Mouse (Mus musculus) hindbrain, embryonic 12.5 days (tissue): ENCODE results near the gene Stk11. TPM values are rescaled to one million over a fixed set of nuclear protein-coding genes. Genes with fewer than 3 reads are reported as not detected.

Experiments
- ATAC-seq: fragments of 200-750 bp; cut with Nextera tagmentation; 2 replicates; pipeline ENCODE4 v1.8.0; 2017; ENCODE audit warnings: moderate TSS enrichment; ENCODE audit not compliant: low FRiP score
- H3K27ac ChIP-seq: fragments of 300-500 bp; sonication (generic); 2 replicates; pipeline ENCODE4 v1.5.1; 2016; ENCODE audit warnings: mild to moderate bottlenecking
- H3K27me3 ChIP-seq: fragments of 300-500 bp; sonication (generic); 2 replicates; pipeline ENCODE4 v1.6.1; 2016; ENCODE audit warnings: mild to moderate bottlenecking
- H3K36me3 ChIP-seq: fragments of 300-500 bp; sonication (generic); 2 replicates; pipeline ENCODE4 v1.6.1; 2016; ENCODE audit warnings: mild to moderate bottlenecking
- H3K4me1 ChIP-seq: fragments of 300-500 bp; sonication (generic); 2 replicates; pipeline ENCODE4 v1.6.1; 2016
- H3K4me2 ChIP-seq: fragments of 300-500 bp; sonication (generic); replicated peaks from 2 replicates; pipeline ENCODE4 v1.6.1; 2016; ENCODE audit warnings: mild to moderate bottlenecking
- H3K4me3 ChIP-seq: fragments of 300-500 bp; sonication (generic); 2 replicates; pipeline ENCODE4 v1.5.1; 2016; ENCODE audit warnings: mild to moderate bottlenecking
- H3K9ac ChIP-seq: fragments of 300-500 bp; sonication (generic); 2 replicates; pipeline ENCODE4 v1.6.1; 2016; ENCODE audit warnings: mild to moderate bottlenecking, moderate library complexity
- H3K9me3 ChIP-seq: fragments of 300-500 bp; sonication (generic); replicated peaks from 2 replicates; pipeline ENCODE4 v1.6.1; 2016; ENCODE audit warnings: mild to moderate bottlenecking
- WGBS: fragments of 180-500 bp; shearing (Covaris S2); methylation state at CpG from one replicate; pipeline ENCODE4 v1.1.7; 2016; 5-methylcytosine and 5-hydroxymethylcytosine counted together
- polyA plus RNA-seq: library from polyadenylated mRNA; unstranded; fragments of >200 nt; fragmentation: Nextera tagmentation; extraction: Ambion mirVana; gene quantifications from 2 replicates; pipeline ENCODE4 v1.2.1, GENCODE M21; 2016

Gene Stk11
- polyA plus RNA-seq, 1 experiment from 2014 or later: 16.1 TPM

DNA sequence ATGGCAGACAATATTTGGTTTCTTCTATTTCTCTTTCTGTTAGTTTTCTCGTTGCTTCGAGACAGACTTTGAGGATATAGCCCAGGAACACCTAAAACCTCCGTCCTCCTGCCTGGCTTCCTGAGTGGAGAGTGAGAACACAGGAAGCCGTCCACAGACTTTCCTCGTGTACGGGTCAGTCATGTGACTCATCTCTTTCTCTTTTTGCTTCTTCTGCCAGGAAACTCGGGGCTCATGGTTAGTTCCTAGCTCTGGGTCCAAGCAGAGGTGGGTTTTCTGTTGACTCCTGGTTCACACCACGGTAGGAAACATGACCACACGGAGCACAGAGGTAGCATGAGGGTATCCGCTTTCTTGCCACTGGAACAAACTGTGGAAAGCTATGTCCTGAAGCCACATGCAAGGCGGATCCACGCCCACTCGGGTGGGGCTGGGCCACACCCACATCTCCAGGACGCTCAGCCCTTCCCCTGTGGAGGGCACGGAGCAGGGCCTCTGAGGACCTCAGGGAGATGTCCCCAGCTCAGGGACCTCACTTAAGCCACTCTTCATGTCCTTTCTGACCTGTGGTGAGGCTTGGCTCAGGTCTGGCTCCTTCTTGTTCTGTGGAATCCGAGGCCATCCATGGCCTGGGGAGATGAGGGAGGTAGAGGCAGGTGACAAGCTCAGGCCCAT, 35.1 kb upstream of the Stk11 start:
- Histone ChIP-seq H3K9me3 (no peaks in the 10 kb centered on the region), H3K27me3 (no peaks in the 10 kb centered on the region), H3K36me3 (peaks cover 66% of the 10 kb centered on the region), H3K9ac (no peak overlapping the region; the same call in 1 of the 2 replicates), H3K4me1 (peaks cover 6% of the 10 kb centered on the region), H3K27ac (no peak overlapping the region), H3K4me3 (no peak overlapping the region), H3K4me2 (no peak overlapping the region)
- whole genome bisulfite sequencing: 89% methylated on average over 16 of the region's 16 CpGs
- ATAC-seq: no peak

DNA sequence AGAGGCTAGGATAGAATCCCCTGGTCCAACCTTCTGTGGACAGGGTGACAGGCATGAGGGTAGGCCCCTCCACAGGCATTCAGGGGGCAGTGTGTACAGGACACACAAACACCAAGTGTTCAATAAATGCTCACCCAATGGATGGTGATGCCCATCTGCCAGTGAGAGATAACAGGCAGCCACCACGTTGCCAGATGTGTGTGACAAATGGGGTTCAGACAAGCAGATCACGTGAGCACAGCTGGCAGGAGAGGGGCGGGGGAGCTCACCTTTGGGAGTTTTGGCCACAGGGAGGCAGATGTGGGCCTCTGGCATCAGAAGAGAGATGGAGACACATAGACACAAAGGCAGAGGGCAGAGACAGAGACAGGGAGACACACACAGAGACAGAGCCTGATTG, 34.5 kb upstream of the Stk11 start:
- H3K9ac ChIP-seq: no peak overlapping the region
- WGBS: 75% methylated on average over 3 of the region's 3 CpGs
- no peaks in the 10 kb centered on the region for H3K27me3 ChIP-seq
- no peaks in the 10 kb centered on the region for H3K9me3 ChIP-seq
- H3K36me3 ChIP-seq: peaks cover 66% of the 10 kb centered on the region
- 0 out of 2 replicates have a peak, but pooled peaks cover 1% of the 10 kb centered on the region for H3K4me1 ChIP-seq
- no peak overlapping the region for H3K4me3 ChIP-seq
- H3K27ac ChIP-seq: no peak overlapping the region
- no peak overlapping the region for H3K4me2 ChIP-seq
- no peak for ATAC-seq

DNA sequence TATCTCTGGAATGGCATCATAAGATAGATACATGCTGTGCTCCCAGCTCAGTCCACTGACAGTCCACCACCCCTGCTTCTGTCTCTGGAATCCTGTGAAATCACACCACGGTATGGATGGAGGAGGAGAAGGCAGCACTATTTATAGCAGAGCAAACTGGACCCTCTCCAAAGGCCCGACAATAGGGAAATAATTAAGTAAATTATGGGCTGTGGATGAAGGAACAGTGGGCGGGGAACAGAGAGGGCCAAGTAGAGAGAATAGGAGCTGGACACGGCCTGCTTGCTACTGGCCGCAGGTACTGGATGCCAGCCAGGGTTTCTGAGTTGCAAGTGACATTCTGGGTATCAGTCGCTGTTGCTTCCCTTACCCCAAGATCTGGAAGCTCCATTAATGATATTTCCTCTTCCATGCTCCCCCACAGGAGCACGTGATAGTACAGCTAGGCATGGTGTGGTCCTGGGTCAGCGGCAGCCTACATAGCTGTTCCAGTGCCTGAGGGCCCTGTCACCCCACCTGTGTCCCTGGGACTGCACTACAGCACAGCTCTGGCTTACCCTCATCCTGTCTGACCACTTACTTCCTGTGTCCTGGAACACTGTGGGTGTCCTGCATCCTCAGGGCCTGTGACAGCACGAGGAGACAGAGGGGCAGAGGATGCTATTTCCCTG, 30.7 kb upstream of the Stk11 start:
- no peaks in the 10 kb centered on the region for H3K27me3 ChIP-seq
- ATAC-seq: no peak
- no peak overlapping the region for H3K4me3 ChIP-seq
- no peaks in the 10 kb centered on the region for H3K9me3 ChIP-seq
- no peak overlapping the region for H3K27ac ChIP-seq
- H3K36me3 ChIP-seq: peaks cover 46% of the 10 kb centered on the region
- 83% methylated on average over 9 of the region's 9 CpGs for WGBS
- H3K4me2 ChIP-seq: no peak overlapping the region
- 0 out of 2 replicates have a peak, but pooled peaks cover 5% of the 10 kb centered on the region for H3K4me1 ChIP-seq
- H3K9ac ChIP-seq: no peak overlapping the region

DNA sequence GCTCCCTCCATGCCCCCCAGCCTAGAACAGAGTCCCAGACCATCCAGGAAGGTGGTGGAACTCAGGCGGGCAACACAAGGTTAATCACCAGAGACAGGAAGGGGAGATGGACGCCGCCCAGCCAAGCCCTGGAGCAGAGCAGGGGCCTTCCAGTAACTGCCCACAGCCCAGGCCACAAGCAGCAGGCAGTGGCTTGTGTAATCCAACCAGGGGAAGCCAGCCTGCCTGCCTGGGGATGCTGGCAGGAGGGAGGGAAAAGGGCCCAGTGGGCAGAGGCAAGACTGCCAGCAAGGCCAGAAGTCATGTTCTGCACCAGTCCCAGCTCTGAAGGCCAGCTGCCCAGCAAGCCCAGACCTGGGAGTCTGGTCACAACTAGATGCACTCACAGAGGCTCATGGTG, 28.8 kb upstream of the Stk11 start:
- no peak overlapping the region for H3K9ac ChIP-seq
- peaks cover 33% of the 10 kb centered on the region for H3K36me3 ChIP-seq
- H3K9me3 ChIP-seq: no peaks in the 10 kb centered on the region
- no peak overlapping the region for H3K4me2 ChIP-seq
- no peak overlapping the region for H3K4me3 ChIP-seq
- H3K27ac ChIP-seq: no peak overlapping the region
- H3K4me1 ChIP-seq: 0 out of 2 replicates have a peak, but pooled peaks cover 5% of the 10 kb centered on the region
- WGBS: 93% methylated on average over 3 of the region's 3 CpGs
- no peaks in the 10 kb centered on the region for H3K27me3 ChIP-seq
- ATAC-seq: no peak

DNA sequence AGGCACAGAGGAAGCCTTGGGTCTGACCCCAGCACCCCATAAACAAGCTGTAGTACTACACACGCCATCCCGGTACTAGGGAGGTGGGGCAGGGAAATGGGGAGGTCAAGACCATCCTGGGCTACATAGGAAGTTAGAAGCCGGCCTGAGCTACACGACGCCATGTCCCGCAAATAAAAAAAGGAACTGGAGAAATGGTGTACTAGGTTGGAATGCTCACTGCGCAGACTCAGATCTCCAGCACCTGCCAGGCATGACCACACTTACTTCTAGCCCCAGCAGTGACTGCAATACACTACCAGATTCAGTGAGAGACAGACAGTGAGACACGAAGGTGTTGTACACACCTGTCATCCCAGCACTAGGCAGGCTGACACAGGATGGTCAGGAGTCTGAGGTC, 28.1 kb upstream of the Stk11 start:
- H3K9me3 ChIP-seq: no peaks in the 10 kb centered on the region
- no peak overlapping the region for H3K4me3 ChIP-seq
- no peak overlapping the region for H3K27ac ChIP-seq
- no peak for ATAC-seq
- whole genome bisulfite sequencing: 93% methylated on average over 8 of the region's 8 CpGs
- H3K27me3 ChIP-seq: no peaks in the 10 kb centered on the region
- H3K9ac ChIP-seq: no peak overlapping the region
- 0 out of 2 replicates have a peak, but pooled peaks cover 5% of the 10 kb centered on the region for H3K4me1 ChIP-seq
- H3K36me3 ChIP-seq: peaks cover 27% of the 10 kb centered on the region
- no peak overlapping the region for H3K4me2 ChIP-seq

DNA sequence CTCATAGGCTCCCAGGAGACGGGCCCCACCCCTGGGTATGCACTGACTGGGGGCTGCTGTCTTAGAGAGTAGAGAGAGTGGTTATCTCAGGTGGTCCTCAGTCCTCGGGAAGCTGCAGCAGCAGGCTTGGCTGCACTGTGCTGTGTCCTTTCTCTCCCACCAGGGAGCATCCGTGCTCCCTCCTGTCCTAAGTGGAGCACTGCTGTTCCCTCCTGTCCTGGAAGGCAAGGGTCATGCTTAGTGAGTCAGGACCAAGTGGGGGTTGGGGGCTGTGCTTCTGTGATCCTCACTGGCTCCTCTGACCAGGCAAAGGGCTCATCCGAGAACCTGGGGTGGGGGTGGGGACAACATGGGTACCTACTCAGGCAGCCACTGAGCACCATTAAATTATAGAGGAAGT, 26.5 kb upstream of the Stk11 start:
- H3K27me3 ChIP-seq: no peaks in the 10 kb centered on the region
- 0 out of 2 replicates have a peak, but pooled peaks cover 5% of the 10 kb centered on the region for H3K4me1 ChIP-seq
- H3K9ac ChIP-seq: no peak overlapping the region
- no peak overlapping the region for H3K27ac ChIP-seq
- no peak for ATAC-seq
- 52% methylated on average over 4 of the region's 4 CpGs for WGBS
- H3K9me3 ChIP-seq: no peaks in the 10 kb centered on the region
- H3K36me3 ChIP-seq: peaks cover 14% of the 10 kb centered on the region; the same call in 1 of the 2 replicates
- H3K4me3 ChIP-seq: no peak overlapping the region
- H3K4me2 ChIP-seq: no peak overlapping the region

DNA sequence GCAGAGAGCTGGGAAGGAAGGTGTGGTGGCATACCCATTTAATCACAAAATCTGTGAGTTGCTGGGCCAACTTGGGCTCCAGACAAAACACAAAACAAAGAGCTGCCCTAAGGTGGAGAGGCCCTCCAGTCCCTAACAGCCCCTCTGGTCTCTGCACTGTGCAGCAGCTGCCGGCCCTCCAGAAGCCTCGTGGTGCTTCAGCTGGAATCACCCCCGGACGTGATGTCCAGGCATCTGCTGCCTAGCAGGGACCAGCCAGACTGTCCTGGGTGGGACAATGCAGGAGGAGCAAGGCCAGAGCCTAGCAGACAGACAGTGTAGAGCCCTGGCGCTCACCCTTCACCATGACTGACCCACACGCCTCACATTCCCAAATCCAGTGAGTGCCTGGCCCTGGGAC, 24.1 kb upstream of the Stk11 start:
- Histone ChIP-seq H3K27ac (no peak overlapping the region), H3K27me3 (no peaks in the 10 kb centered on the region)

DNA sequence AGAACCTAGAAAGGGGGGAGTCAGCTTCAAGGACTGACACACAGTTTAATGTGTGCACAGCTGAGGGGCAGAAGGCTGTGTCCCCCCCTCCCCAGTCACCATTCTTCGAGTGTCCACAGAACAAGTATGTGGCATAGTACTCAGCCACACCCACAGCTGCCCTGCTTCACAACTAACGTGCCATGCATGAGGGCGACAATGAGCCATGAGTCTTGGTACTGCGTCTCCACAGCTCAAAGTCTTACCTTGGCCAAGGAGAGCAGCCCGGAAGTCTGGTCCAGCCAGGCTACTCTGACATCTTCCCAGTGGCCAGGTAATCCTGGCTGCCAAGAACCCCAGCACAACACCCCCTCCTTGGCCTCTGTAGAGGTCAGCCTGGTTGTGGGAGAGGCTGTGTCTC, 22.9 kb upstream of the Stk11 start:
- Histone ChIP-seq H3K4me3 (no peak overlapping the region), H3K9ac (no peak overlapping the region), H3K4me2 (no peak overlapping the region), H3K36me3 (peaks cover 5% of the 10 kb centered on the region; the same call in 1 of the 2 replicates), H3K27ac (no peak overlapping the region), H3K9me3 (no peaks in the 10 kb centered on the region), H3K4me1 (peaks cover 16% of the 10 kb centered on the region), H3K27me3 (no peaks in the 10 kb centered on the region)
- 88% methylated on average over 5 of the region's 5 CpGs for WGBS
- ATAC-seq: no peak

More for the DNA sequence above, 24.1 kb upstream of the Stk11 start:
- no peak overlapping the region for H3K4me3 ChIP-seq
- peaks cover 9% of the 10 kb centered on the region; the same call in 1 of the 2 replicates for H3K4me1 ChIP-seq
- H3K9ac ChIP-seq: no peak overlapping the region
- ATAC-seq: no peak
- no peak overlapping the region for H3K4me2 ChIP-seq
- no peaks in the 10 kb centered on the region for H3K9me3 ChIP-seq
- WGBS: 94% methylated on average over 6 of the region's 6 CpGs
- H3K36me3 ChIP-seq: peaks cover 5% of the 10 kb centered on the region; the same call in 1 of the 2 replicates

DNA sequence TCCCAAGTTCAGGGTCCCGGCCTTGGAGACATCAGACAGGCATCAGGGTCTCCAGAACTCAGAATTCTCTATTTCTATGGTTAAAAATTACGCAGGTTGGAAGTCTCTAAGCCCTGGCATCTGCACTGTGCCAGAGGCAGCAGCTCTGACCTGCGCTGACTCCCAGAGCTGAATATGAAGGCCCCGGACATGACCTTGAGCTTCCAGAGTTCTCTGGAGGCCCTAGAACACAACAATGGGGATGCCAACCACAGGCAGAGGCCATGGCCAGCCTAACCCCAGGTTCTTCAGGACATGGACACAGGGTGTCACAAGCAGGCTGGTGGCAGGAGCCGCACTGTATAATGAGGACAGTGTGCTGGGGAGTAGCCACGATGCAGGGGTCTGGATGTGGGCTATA, 21.5 kb upstream of the Stk11 start:
- Histone ChIP-seq H3K4me2 (no peak overlapping the region), H3K9me3 (no peaks in the 10 kb centered on the region), H3K27me3 (no peaks in the 10 kb centered on the region), H3K4me1 (peaks cover 16% of the 10 kb centered on the region), H3K9ac (peak overlapping the region; percentile 24; the same call in 1 of the 2 replicates), H3K4me3 (no peak overlapping the region), H3K27ac (no peak overlapping the region), H3K36me3 (peaks cover 5% of the 10 kb centered on the region; the same call in 1 of the 2 replicates)
- no peak for ATAC-seq
- WGBS: 89% methylated on average over 6 of the region's 6 CpGs

DNA sequence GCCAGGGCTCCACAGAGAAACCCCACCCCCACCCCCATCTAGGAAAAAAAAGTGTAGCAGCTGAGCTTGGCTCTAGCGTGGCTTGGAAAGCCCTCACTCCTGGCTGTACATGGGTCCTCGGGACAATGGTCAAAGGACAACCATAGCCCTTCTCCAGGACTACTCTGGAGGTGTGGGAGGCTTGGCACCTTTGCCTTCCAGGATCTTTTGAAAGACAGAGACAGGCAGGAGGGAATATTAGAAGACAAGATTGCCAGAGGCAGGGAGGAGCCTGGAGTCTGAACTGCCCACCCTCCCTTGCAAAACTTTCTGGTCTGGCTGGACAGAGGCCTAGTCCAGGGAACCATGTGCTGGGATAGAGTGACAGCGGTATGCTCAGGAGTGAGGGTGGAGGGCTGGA, 20.9 kb upstream of the Stk11 start:
- WGBS: 78% methylated on average over 3 of the region's 3 CpGs
- no peaks in the 10 kb centered on the region for H3K9me3 ChIP-seq
- H3K4me3 ChIP-seq: no peak overlapping the region
- peaks cover 5% of the 10 kb centered on the region; the same call in 1 of the 2 replicates for H3K36me3 ChIP-seq
- ATAC-seq: no peak
- no peaks in the 10 kb centered on the region for H3K27me3 ChIP-seq
- H3K4me2 ChIP-seq: no peak overlapping the region
- peaks cover 16% of the 10 kb centered on the region for H3K4me1 ChIP-seq
- no peak overlapping the region for H3K27ac ChIP-seq
- no peak overlapping the region for H3K9ac ChIP-seq

DNA sequence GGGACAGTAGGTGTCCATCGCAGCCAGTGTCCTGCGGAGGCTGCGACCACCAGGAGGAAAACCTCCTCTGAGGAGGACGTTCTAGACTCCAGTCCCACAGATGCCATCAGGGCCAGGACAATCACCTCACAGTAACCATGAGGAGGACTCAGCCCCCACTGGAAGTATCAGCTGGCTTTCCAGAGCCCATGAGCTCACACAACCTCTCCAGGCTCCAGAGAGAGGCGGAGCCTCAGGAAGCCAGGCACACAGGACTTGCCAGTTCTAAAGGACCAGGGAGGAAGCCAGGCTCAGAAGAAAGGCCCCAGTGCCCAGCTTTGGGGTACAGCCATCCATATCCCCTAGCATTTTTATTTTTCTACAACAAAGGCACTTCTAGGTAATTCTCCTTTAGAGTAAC, 20.1 kb upstream of the Stk11 start:
- H3K4me1 ChIP-seq: peaks cover 20% of the 10 kb centered on the region
- H3K9ac ChIP-seq: no peak overlapping the region
- H3K4me3 ChIP-seq: no peak overlapping the region
- 83% methylated on average over 5 of the region's 5 CpGs for WGBS
- no peaks in the 10 kb centered on the region for H3K27me3 ChIP-seq
- H3K4me2 ChIP-seq: no peak overlapping the region
- ATAC-seq: no peak
- H3K27ac ChIP-seq: no peak overlapping the region
- peaks cover 3% of the 10 kb centered on the region; the same call in 1 of the 2 replicates for H3K36me3 ChIP-seq
- no peaks in the 10 kb centered on the region for H3K9me3 ChIP-seq

DNA sequence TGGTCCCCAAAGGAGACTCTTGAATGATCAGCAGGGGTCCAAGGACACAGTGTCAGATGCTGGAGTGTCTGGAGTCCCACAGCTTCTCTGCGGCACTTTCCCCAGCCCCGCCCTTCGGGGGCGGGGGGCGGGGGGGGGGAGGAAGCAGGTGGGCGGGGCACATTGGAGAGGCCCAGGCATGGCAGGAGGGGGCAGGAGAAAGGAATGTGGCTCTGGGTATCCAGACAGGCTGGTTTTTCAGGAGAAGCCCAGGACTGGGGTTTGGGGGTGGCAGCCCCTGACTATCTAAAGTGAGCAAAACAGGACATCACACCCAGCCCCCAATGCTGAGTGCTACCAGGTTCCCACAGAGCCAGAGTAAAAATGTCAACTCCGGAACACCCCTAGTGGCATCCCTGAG, 18.3 kb upstream of the Stk11 start:
- 17% methylated on average over 7 of the region's 7 CpGs for WGBS
- no peak for ATAC-seq
- H3K27ac ChIP-seq: no peak overlapping the region

More for the DNA sequence above, 18.3 kb upstream of the Stk11 start:
- no peaks in the 10 kb centered on the region for H3K9me3 ChIP-seq
- no peaks in the 10 kb centered on the region; the same call in 1 of the 2 replicates for H3K36me3 ChIP-seq
- H3K4me3 ChIP-seq: no peak overlapping the region
- peaks cover 32% of the 10 kb centered on the region for H3K4me1 ChIP-seq
- peak overlapping the region; percentile 11; the same call in 1 of the 2 replicates for H3K4me2 ChIP-seq
- H3K9ac ChIP-seq: 0 out of 2 replicates have a peak overlapping the region, but pooled peaks have one; percentile 13
- no peaks in the 10 kb centered on the region for H3K27me3 ChIP-seq
